Mouse (Mus musculus) brown adipose tissue, adult 24 weeks (tissue): ENCODE measurements around the gene Btbd10. TPM values are rescaled to one million over a fixed set of nuclear protein-coding genes. Genes with fewer than 3 reads are reported as not detected.

ENCODE experiments used
- H3K27ac ChIP-seq: fragments of 200-500 bp; replicated peaks from 2 replicates; pipeline ENCODE4 v1.5.1; 2012; ENCODE audit warnings: low read depth, mild to moderate bottlenecking, low read length
- H3K4me1 ChIP-seq: fragments of 200-500 bp; 2 replicates; pipeline ENCODE4 v1.6.1; 2012; ENCODE audit warnings: low read length, mixed read lengths; ENCODE audit not compliant: control insufficient read depth, insufficient read depth, insufficient read length
- H3K4me3 ChIP-seq: fragments of 200-500 bp; 2 replicates; pipeline ENCODE4 v1.5.1; 2012; ENCODE audit warnings: low read depth, mild to moderate bottlenecking, low read length, moderate library complexity; ENCODE audit not compliant: insufficient read depth
- polyA plus RNA-seq: library from polyadenylated mRNA; stranded (reverse); fragments of >200 nt; gene quantifications from 2 replicates; pipeline ENCODE4 v1.2.4, GENCODE M21; 2012; ENCODE audit not compliant: missing spikeins, insufficient read depth, insufficient read length

The Btbd10 gene
- polyA plus RNA-seq: 11.8 and 13.2 TPM in 2 replicates

GRCm38 (mm10) chr7:113368746-113369619 is at the start of gene Btbd10:
Gene Btbd10 (minus strand): TSS chr7:113369392.
- H3K4me1 ChIP-seq: 0 out of 2 replicates have a peak, but pooled peaks cover 4% of the 10 kb centered on the region
- peak within 1 kb of the TSS; percentile 90 for H3K4me3 ChIP-seq

GRCm38 (mm10) chr7:113416536-113416935 is 47.3 kb upstream of the Btbd10 start:
- no peaks in the 10 kb centered on the region; the same call in 1 of the 2 replicates for H3K4me1 ChIP-seq
- no peak overlapping the region for H3K27ac ChIP-seq
- H3K4me3 ChIP-seq: no peak overlapping the region

More at GRCm38 (mm10) chr7:113368746-113369619, at the start of gene Btbd10:
- peak within 1 kb of the TSS; percentile 62 for H3K27ac ChIP-seq

- Histone ChIP-seq H3K4me1 (no peaks in the 10 kb centered on the region; the same call in 1 of the 2 replicates), H3K27ac (no peak overlapping the region), H3K4me3 (no peak overlapping the region)
Measured at GRCm38 (mm10) chr7:113415256-113415655, 46.1 kb upstream of the Btbd10 start.

GRCm38 (mm10) chr7:113408712-113409111 is 39.5 kb upstream of the Btbd10 start:
- no peak overlapping the region for H3K4me3 ChIP-seq
- no peaks in the 10 kb centered on the region for H3K4me1 ChIP-seq
- no peak overlapping the region for H3K27ac ChIP-seq

GRCm38 (mm10) chr7:113398083-113398482 is 28.9 kb upstream of the Btbd10 start:
- no peaks in the 10 kb centered on the region for H3K4me1 ChIP-seq
- no peak overlapping the region for H3K27ac ChIP-seq
- H3K4me3 ChIP-seq: no peak overlapping the region

- no peak overlapping the region for H3K27ac ChIP-seq
- H3K4me3 ChIP-seq: no peak overlapping the region
- no peaks in the 10 kb centered on the region for H3K4me1 ChIP-seq
Measured at GRCm38 (mm10) chr7:113396661-113397060, 27.5 kb upstream of the Btbd10 start.

GRCm38 (mm10) chr7:113391619-113392018 is 22.4 kb upstream of the Btbd10 start:
- no peak overlapping the region for H3K27ac ChIP-seq
- no peaks in the 10 kb centered on the region for H3K4me1 ChIP-seq
- H3K4me3 ChIP-seq: no peak overlapping the region

- no peaks in the 10 kb centered on the region for H3K4me1 ChIP-seq
- no peak within 1 kb of the TSS for H3K4me3 ChIP-seq
- H3K27ac ChIP-seq: no peak within 1 kb of the TSS
Measured at GRCm38 (mm10) chr7:113388470-113388869, 19.3 kb upstream of the Btbd10 start, which contains the start of gene Pth. Gene Pth (minus strand): TSS chr7:113388570.

- H3K27ac ChIP-seq: no peak overlapping the region
- no peak overlapping the region for H3K4me3 ChIP-seq
- no peaks in the 10 kb centered on the region for H3K4me1 ChIP-seq
Measured at GRCm38 (mm10) chr7:113377875-113378658, 8.9 kb upstream of the Btbd10 start.

GRCm38 (mm10) chr7:113372682-113373081 is 3.5 kb upstream of the Btbd10 start:
- Histone ChIP-seq H3K4me3 (no peak overlapping the region), H3K27ac (no peak overlapping the region), H3K4me1 (0 out of 2 replicates have a peak, but pooled peaks cover 2% of the 10 kb centered on the region)

- Histone ChIP-seq H3K4me3 (peak overlapping the region; percentile 72), H3K27ac (no peak overlapping the region), H3K4me1 (0 out of 2 replicates have a peak, but pooled peaks cover 4% of the 10 kb centered on the region)
Measured at GRCm38 (mm10) chr7:113369620-113370340, 588 bp upstream of the Btbd10 start.

GRCm38 (mm10) chr7:113367440-113367839 is 1.8 kb downstream of the Btbd10 start:
- no peak overlapping the region for H3K27ac ChIP-seq
- no peak overlapping the region for H3K4me3 ChIP-seq
- 0 out of 2 replicates have a peak, but pooled peaks cover 4% of the 10 kb centered on the region for H3K4me1 ChIP-seq

GRCm38 (mm10) chr7:113349089-113349488 is 20.1 kb downstream of the Btbd10 start:
- no peak overlapping the region for H3K27ac ChIP-seq
- H3K4me1 ChIP-seq: no peaks in the 10 kb centered on the region
- H3K4me3 ChIP-seq: no peak overlapping the region

- no peaks in the 10 kb centered on the region for H3K4me1 ChIP-seq
- no peak overlapping the region for H3K4me3 ChIP-seq
- no peak overlapping the region for H3K27ac ChIP-seq
Measured at GRCm38 (mm10) chr7:113347694-113348093, 21.5 kb downstream of the Btbd10 start.
